Mouse (Mus musculus) mature B cell (primary cell): ENCODE measurements around the gene Ebf4.

Experiments
- in situ Hi-C: fragments of 300-500 bp; cut with MboI; formaldehyde crosslinking; loops from 2 replicates; pipeline ENCODE4 v1.14.3; 2019

Ebf4 gene

DNA sequence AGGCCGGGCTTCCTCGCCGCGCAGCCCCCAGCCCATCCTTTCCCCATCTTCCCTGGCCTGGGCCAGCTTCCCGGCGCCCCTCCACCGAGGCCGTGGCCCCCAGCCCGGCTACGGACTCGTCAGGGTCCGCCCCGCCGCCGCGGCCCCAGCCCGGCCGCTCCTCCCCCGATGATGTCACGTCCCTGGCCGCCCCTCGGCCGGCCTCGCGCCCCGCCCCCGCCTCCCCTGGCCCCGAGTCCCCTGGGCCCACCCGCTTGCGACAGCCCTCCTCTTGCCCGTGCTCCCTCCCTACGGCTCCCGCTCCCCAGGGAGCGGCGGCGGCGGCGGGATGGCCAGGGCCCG, at the start of gene Ebf4:
Gene Ebf4, plus strand, starts transcription at position 234 of the 342 bp plus-strand sequence.
- in situ Hi-C loops = loop anchor here (25.0 kb wide), 1 partner anchor 367 kb away; the partner anchor contains the start of genes Ddrgk1 and Itpa

DNA sequence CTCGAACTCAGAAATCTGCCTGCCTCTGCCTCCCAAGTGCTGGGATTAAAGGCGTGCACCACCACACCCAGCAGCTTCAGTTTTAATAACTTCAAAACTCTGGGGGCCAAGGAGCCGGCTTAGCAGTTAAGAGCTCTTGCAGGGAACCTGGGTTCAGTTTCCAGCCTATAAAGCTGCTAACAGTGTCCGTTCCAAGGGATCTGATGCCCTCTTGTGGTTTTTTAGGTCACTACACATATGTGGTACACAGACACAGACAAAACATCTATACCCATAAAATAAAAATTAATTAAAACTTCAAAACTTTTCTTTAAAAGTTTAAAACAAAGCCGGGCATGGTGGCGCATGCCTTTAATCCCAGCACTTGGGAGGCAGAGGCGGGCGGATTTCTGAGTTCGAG, 48.1 kb upstream of the Ebf4 start:
- in situ Hi-C loops = no loop called here

DNA sequence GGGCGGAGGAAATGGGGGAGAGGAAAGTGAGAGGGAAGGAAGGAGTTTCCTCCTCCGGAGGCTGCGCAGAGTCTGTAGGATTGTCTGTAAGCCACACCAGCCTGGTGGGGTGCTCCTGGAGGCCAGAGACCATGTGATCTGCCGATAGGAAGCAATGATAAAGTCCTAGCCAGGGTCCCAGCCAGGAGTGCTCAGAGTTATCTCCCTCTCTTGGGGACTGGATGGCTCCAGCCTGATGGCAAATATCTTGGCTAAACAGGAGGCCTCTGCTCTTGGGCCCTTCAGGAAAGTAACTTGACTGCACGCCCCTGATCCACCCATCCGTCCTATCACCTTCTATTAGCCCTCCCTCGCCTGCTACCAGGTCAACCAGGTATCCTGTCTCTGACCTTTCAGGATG, 46.7 kb upstream of the Ebf4 start:
- in situ Hi-C loops = no loop called here

DNA sequence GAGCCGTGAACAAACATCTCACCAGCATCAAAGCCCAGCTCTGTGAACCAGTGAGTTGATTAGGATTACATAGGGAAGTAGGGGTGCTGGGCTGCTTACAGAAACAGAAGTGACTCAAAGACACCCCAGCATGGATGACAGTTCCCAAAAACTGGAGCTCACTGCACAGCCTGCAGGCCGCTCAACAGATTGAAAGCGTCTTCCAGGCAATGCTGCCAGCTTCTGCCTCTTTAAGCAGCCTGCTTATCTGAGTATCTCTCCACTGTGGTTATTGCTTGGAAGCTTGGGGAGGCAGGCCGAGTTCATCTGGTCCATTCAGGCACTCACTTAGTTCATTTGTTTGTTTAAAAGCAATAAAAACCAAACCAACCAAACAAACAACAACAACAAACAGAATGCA, 38.2 kb upstream of the Ebf4 start:
- in situ Hi-C loops = no loop called here

DNA sequence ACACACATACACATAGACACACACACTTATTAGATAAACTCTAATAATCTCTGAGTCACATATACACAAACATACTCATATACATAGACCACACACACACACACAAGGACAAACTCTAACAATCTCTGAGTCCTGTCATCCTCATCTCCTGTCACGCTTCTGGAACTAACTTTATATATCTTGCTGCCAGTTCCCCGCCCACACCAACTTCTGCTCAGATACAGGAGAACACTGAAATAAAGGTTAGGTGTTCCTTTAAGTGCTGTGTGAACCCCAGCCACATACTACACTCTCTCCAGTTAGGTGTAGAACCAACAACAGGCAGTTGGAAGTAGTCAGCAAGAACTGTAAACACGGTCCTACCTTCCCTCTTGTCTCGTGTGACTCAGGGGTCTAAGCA, 34.1 kb upstream of the Ebf4 start:
- in situ Hi-C loops = no loop called here

DNA sequence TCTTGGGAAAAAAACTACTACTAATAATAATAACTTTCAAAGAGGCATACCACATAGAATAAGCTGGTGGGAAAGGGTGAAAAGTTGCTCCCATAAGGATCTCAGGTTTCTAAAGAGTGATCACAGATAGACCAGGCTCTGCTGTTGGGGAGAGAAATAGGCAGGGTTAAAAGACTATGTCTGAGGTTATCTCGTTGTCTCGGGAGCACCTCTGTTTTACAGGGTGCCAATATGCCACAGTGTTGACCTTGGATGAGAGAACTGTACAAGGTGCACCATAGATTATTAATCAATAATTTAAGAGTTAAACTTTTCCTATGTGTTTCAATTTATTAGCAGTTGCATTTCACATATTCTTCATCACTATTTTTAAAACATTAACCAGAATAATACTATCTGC, 33.1 kb upstream of the Ebf4 start:
- in situ Hi-C loops = no loop called here

DNA sequence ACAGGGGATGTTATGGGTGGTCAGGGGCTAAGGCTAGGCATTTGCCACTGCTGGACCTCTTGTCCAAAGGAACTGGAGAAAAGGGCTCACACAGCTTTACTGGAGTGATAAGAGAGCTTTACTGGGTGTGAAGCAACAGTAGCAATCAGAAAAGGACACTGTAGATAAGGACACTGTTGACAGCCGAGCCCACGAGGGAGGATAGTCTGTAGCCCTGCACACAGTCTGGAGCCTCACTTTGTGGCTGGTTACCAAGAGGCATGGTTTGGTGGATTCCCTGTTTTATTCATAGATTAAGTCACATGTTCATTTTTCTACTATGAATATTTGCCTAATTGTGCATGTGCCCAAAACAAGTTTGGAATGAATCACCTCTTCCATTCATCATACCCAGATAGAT, 32.6 kb upstream of the Ebf4 start:
- in situ Hi-C loops = no loop called here

DNA sequence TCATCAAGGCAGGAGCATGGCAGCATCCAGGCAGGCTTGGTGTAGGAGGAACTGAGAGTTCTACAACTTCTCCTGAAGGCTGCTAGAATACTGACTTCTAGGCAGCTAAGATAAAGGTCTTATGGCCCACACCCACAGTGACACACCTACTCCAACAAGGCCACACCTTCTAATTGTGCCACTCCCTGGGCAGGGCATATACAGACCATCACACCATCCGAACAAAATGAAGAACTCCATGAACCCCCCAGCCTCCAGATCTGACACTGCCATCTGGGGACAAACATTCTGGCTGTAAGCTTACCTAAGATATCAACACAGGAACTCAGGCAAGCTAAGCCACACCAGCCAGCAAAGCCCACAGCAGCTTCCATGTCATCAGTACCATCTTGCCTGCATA, 29.4 kb upstream of the Ebf4 start:
- in situ Hi-C loops = no loop called here

DNA sequence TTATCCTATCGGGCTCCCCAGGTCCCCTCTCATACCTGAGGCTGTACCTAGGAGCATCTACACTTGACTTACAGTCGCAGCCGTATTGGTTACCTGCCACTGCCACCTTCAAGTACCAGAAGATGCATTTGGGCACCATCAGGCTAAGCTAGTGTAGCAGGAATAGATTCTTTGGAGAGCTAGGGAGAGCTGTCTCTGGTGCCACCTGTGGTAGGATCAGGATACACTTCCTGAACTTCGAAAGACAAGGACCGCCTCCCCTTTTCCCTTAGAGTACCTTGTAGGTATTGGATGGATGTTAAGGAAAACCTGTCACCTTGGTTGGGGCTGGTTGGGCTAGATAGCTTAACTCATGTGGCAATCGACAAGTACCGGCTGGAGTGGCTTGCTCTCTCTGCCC, 26.9 kb upstream of the Ebf4 start:
- in situ Hi-C loops = no loop called here

DNA sequence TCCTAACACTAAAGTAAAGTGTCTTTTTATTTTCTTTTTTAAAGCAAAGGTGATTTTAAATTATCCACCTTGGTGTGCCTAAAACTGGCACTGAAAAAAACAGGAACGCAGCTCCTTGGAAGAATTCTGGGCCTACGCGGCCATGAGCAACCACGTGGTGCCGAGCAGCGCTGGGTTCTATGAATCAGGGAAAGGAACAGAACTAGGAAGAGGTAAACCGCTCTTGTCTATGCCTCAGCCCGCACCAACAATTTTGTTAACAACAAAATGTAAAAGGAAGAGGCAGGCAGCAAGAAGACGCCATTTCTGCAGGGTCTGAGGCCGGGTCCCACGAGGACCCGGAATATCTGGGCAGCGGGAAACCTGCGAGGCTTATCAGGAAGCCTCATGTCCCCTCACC, 21.2 kb upstream of the Ebf4 start:
- in situ Hi-C loops = no loop called here

DNA sequence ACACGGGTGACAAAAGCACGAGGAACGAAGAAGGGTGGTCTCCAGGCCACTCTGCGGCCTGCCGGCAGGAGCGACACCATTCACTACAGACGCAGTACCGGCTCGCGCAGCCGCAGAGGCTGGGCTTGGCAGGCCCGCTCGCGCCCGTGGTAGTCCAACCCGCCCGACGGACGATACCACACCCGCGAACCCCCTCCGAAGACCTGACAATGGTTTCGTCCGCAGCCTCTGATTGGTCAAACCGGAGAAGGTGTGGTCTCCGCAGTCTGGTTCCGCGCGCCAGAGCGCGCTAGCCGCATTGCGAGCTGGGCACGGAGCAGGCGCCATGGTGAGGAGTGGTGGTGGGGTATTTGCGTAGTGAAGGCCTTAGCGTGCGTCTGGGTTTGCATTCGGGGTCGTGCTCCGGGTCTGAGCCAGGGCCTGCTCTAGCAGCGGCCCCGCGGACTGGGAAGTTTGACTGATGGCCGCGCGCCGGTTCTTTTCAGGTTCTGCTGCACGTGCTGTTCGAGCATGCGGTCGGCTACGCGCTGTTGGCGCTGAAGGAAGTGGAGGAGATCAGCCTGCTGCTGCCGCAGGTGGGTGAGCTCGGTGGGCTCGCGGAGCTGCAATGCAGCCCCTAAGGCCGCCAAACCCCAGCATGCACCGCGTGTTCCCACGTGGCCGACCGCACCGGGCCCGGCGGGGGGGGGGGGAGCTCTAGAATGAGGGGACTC, 20.7 kb upstream of the Ebf4 start, which contains the start of gene Nop56:
Gene Nop56, plus strand, starts transcription at position 282 of the 713 bp plus-strand sequence.
- in situ Hi-C loops = no loop called here

DNA sequence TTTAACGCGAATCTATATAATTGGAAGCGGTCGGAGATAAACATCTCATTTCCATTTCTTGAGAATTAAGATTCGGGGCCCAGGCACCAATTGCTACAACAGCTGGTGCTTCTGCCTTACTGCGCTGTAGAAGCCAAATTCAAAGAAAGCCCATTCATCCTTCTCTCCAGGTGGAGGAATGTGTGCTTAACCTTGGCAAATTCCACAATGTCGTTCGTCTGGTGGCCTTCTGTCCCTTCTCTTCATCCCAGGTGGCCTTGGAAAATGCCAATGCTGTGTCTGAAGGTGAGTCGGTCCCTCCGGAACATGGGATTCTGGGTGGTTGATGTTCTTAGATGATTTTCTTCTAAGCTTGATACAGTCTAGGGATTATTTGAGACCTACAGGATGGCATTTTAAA, 20.1 kb upstream of the Ebf4 start:
- in situ Hi-C loops = loop anchor here (25.0 kb wide), 1 partner anchor 387 kb away; the partner anchor contains the start of genes Ddrgk1 and Itpa

DNA sequence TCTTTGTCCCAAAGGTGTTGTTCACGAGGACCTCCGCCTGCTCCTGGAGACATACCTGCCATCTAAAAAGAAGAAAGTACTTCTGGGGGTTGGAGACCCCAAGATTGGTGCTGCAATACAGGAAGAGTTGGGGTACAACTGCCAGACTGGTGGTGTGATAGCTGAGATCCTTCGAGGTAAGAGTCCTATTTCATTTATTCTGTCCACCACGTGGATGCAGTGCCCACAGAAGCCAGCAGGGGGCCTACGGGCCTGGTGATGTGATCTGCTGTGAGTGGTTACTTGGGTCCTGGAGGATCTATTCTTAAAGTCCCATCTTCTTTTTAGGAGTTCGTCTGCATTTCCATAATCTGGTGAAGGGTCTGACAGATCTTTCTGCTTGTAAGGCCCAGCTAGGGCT, 19.3 kb upstream of the Ebf4 start:
- in situ Hi-C loops = loop anchor here (25.0 kb wide), 1 partner anchor 387 kb away; the partner anchor contains the start of genes Ddrgk1 and Itpa

DNA sequence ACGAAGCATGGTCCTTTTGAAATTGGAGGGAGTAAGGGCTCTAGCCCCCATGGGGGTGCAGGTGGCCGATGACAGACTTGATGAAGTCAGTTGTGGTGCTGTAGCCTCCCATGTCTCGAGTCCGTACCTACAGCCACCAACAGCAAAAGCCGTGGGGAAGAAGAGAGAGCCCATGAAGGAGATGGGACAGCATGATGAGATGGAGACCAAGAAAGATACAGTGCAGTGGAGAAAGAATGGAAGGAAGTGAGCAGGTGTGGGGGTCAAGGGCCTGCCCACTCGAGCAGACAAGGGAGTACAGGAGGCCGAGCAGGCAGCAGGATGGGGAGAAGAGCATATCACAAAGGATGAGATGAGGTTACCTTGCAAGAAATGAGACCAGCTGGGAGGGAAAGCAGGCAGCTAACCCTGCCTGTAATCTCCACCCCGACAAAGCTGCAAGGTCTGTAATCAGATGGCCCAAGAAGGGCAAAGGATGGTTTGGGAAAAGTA, 15.3 kb upstream of the Ebf4 start:
- in situ Hi-C loops = loop anchor here (10.0 to 25.0 kb wide), 2 partner anchors 135 to 383 kb away; partner anchors contain the start of genes Ddrgk1 and Itpa

DNA sequence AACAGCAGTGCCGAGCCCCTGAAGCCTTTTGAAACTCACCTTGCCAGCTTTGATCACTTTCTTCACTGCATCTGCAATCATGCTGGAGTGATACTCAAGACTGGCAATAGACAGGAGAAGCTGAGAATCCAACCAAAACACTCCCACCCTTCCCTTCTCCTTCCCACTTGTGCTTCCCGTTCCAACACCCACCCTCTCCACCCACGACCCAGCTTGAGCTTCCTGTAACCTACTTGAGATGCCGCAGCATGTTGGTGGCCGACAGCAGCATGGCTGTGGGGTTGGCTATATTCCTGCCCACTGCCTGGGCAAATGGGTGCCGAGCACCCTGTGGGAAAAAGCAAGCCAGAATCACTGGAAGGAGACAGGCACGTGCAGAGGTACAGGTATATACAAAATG, 14.7 kb upstream of the Ebf4 start:
- in situ Hi-C loops = loop anchor here (10.0 to 25.0 kb wide), 2 partner anchors 135 to 382 kb away; partner anchors contain the start of genes Ddrgk1 and Itpa

DNA sequence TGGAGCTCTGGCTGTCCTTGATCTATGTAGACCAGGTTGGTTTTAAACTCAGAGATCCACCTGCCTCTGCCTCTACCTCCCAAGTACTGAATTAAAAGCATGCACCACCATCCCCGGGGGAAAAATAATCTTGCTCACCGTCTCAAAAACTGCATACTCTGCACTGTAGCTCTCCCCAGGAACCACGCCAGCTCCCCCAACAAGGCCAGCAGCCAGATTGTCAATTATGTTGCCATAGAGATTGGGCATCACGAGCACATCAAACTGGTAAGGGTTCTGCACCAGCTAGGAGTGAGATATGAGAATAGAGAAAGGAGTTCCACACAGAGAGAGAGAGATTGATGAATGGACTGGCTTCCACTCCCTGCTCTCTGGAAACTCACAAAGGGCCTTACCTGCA, 14.2 kb upstream of the Ebf4 start:
- in situ Hi-C loops = loop anchor here (10.0 to 25.0 kb wide), 2 partner anchors 134 to 381 kb away; partner anchors contain the start of genes Ddrgk1 and Itpa

DNA sequence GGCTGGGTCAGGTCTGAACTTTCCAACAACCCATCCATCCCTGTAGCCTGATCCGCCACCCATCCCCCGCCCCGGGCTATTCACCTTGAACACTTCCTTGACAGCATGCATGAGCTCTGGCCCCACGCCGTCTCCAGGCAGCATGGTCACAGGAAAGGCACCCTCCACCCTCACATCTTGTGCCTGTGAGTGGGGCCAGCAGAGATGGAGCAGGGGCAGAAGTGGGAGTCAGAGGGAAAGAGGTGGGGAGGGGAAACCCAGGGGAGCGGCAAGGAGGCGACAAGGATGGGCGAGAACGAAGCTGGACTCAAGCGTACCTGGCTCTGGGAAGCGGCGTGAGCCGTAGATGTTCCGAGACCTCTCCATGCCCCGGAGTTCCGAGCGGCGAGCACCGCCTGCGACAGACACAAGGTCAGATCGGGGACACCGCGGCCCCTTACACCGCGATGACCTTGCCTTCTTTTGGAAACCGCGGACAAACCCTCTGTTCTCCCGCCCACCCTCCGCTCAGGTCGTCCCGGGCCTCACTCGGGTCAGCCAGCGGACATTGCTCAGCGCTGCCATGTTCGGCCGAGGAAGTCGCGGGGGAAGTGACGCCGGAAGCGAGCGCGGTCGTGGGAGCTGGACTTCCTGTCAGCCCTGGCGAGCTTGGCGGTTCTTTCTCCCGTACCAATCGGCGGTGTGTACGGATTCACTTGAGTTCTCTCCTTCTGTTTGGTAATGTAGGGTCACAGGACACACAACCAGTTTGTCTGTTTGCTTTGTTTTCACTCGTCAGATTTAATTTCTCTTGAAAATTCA, 10.9 kb upstream of the Ebf4 start, which contains the start of gene Idh3b:
Gene Idh3b, minus strand, starts transcription at position 694 of the 801 bp plus-strand sequence.
- in situ Hi-C loops = loop anchor here (10.0 to 25.0 kb wide), 2 partner anchors 131 to 378 kb away; partner anchors contain the start of genes Ddrgk1 and Itpa

DNA sequence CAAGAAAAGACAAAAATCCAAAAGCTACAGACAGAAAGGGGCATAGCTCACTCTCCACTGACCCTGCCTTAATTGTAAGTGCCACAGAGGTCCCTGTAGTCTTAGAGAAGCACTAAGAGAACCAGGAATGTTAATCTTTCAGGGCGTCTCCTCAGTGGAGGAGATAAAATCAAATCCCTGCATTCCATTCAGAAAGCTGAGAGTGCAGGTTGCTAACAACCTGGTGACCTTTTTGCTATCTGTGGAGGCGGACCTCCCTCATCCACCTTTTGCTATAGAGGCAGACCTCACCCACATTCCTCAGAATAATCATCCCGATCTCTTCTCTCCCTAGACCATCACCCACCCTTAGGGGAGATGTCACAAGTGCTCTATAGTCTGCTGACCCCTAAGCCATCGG, 5.9 kb upstream of the Ebf4 start:
- in situ Hi-C loops = loop anchor here (10.0 to 25.0 kb wide), 2 partner anchors 126 to 373 kb away; partner anchors contain the start of genes Ddrgk1 and Itpa

DNA sequence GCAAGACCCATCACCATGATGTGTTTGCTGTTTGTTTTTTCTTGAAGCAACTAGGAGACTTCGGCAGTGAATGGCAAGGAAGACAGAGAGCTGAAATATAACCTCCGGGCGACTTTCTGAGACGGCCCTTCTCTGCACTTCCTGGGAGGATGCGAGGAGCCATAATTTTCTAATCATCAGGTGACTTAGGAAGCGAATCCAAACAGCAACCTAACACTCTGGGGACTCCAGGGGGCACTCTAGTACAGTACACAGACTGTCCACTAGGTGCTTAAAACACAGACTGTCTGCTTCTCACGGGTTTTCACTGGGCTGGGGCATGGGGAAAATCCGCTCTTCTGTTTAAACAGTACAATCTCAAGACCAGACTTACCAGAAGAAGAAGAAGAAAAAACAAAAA, 3.5 kb upstream of the Ebf4 start:
- in situ Hi-C loops = loop anchor here (25.0 kb wide), 1 partner anchor 371 kb away; the partner anchor contains the start of genes Ddrgk1 and Itpa

DNA sequence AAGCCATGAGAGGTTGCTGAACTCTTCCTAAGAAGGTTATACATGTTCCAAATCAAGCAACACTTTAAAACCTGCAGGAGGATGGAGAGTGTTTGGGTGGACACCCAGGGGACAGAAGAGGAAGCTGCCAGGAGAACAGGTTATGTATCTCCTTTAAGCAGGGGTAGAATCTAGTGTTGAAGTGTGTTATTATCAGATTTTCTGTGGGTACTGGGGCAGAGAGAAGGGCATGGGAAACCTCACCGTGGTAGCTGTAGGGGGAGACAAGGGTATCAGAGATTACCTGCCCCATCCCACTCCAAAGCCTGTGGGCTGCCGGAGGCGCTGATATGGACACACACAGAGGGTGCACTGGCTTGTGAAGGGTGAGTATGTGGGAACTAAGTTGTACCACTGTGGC, 2.0 kb upstream of the Ebf4 start:
- in situ Hi-C loops = loop anchor here (25.0 kb wide), 1 partner anchor 369 kb away; the partner anchor contains the start of genes Ddrgk1 and Itpa

DNA sequence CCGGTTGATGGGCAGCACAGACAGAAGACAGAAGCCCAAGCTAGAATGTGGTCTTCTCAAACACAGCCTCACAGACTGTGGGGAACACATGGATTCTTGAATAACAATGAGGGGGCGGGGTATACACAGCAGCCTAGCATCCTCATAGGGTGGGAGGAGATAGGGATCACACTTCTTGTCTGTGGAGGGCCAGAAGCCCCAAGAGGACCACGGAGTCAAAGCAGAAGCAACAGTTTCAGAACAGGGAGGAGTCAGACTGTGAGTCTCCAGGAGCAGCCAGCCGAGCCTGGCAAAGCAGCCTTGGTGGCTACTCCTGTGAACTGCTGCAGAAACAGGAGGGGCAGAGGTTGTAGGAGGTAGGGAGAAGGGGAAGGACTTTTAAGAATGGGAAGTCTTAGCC, 1.5 kb upstream of the Ebf4 start:
- in situ Hi-C loops = loop anchor here (25.0 kb wide), 1 partner anchor 369 kb away; the partner anchor contains the start of genes Ddrgk1 and Itpa
